Mouse (Mus musculus): ENCODE results near the gene Wipi2. TPM values are rescaled to one million over a fixed set of nuclear protein-coding genes. Genes with fewer than 3 reads are reported as not detected.

Wipi2 gene
- polyA plus RNA-seq, 1 experiment from 2014 or later = 73.4 TPM

GRCm38 (mm10) chr5:142713966-142714365 is 86.5 kb downstream of the Wipi2 start:
- 89% methylated on average over 10 of the region's 10 CpGs for WGBS
- H3K36me3 ChIP-seq = peaks cover 12% of the 10 kb centered on the region; the same call in 1 of the 2 replicates
- ATAC-seq (ENCODE audit: insufficient number of reproducible peaks, insufficient read depth, low FRiP score, low TSS enrichment) = no peak

GRCm38 (mm10) chr5:142715059-142715458 is 87.6 kb downstream of the Wipi2 start:
- H3K27me3 ChIP-seq = no peaks in the 10 kb centered on the region
- H3K36me3 ChIP-seq = peaks cover 12% of the 10 kb centered on the region; the same call in 1 of the 2 replicates
- WGBS = 85% methylated on average over 9 of the region's 9 CpGs
- ATAC-seq (ENCODE audit: insufficient number of reproducible peaks, insufficient read depth, low FRiP score, low TSS enrichment) = no peak
- H3K27ac ChIP-seq = no peak overlapping the region
- H3K4me2 ChIP-seq (replicated peaks) = no peak overlapping the region
- H3K4me3 ChIP-seq = no peak overlapping the region
- H3K9me3 ChIP-seq = no peaks in the 10 kb centered on the region
- H3K9ac ChIP-seq = no peak overlapping the region
- no peaks in the 10 kb centered on the region; the same call in 1 of the 2 replicates for H3K4me1 ChIP-seq

More at GRCm38 (mm10) chr5:142713966-142714365, 86.5 kb downstream of the Wipi2 start:
- Histone ChIP-seq H3K4me2 (replicated peaks) (no peak overlapping the region), H3K27me3 (no peaks in the 10 kb centered on the region), H3K4me1 (no peaks in the 10 kb centered on the region; the same call in 1 of the 2 replicates), H3K9ac (no peak overlapping the region), H3K4me3 (no peak overlapping the region), H3K9me3 (no peaks in the 10 kb centered on the region), H3K27ac (no peak overlapping the region)

GRCm38 (mm10) chr5:142716056-142716455 is 88.6 kb downstream of the Wipi2 start:
- H3K27me3 ChIP-seq = no peaks in the 10 kb centered on the region
- no peak overlapping the region for H3K27ac ChIP-seq
- peaks cover 12% of the 10 kb centered on the region; the same call in 1 of the 2 replicates for H3K36me3 ChIP-seq
- H3K4me2 ChIP-seq (replicated peaks) = no peak overlapping the region
- no peak for ATAC-seq (ENCODE audit: insufficient number of reproducible peaks, insufficient read depth, low FRiP score, low TSS enrichment)
- 78% methylated on average over 6 of the region's 6 CpGs for WGBS
- H3K9ac ChIP-seq = no peak overlapping the region
- H3K4me1 ChIP-seq = no peaks in the 10 kb centered on the region; the same call in 1 of the 2 replicates
- H3K4me3 ChIP-seq = no peak overlapping the region
- H3K9me3 ChIP-seq = no peaks in the 10 kb centered on the region

- H3K4me1 ChIP-seq = no peaks in the 10 kb centered on the region; the same call in 1 of the 2 replicates
- no peak for ATAC-seq (ENCODE audit: insufficient number of reproducible peaks, insufficient read depth, low FRiP score, low TSS enrichment)
- no peak overlapping the region for H3K4me2 ChIP-seq (replicated peaks)
- 21% methylated on average over 4 of the region's 4 CpGs for WGBS
- H3K9ac ChIP-seq = no peak overlapping the region
- no peaks in the 10 kb centered on the region for H3K9me3 ChIP-seq
- H3K36me3 ChIP-seq = peaks cover under 1% of the 10 kb centered on the region; the same call in 1 of the 2 replicates
- H3K4me3 ChIP-seq = no peak overlapping the region
- H3K27ac ChIP-seq = no peak overlapping the region
- H3K27me3 ChIP-seq = no peaks in the 10 kb centered on the region
Measured at GRCm38 (mm10) chr5:142718037-142718436, 90.5 kb downstream of the Wipi2 start.

- Histone ChIP-seq H3K27me3 (no peaks in the 10 kb centered on the region), H3K4me2 (replicated peaks) (no peak overlapping the region), H3K9me3 (no peaks in the 10 kb centered on the region), H3K9ac (no peak overlapping the region), H3K4me1 (no peaks in the 10 kb centered on the region; the same call in 1 of the 2 replicates), H3K4me3 (no peak overlapping the region), H3K27ac (no peak overlapping the region), H3K36me3 (no peaks in the 10 kb centered on the region; the same call in 1 of the 2 replicates)
- 47% methylated on average over 25 of the region's 25 CpGs for WGBS
- no peak for ATAC-seq (ENCODE audit: insufficient number of reproducible peaks, insufficient read depth, low FRiP score, low TSS enrichment)
Measured at GRCm38 (mm10) chr5:142718486-142718885, 91.0 kb downstream of the Wipi2 start.

- Histone ChIP-seq H3K4me2 (replicated peaks) (no peak overlapping the region), H3K27ac (no peak overlapping the region), H3K4me3 (no peak overlapping the region), H3K4me1 (peaks cover 3% of the 10 kb centered on the region), H3K9ac (no peak overlapping the region), H3K36me3 (no peaks in the 10 kb centered on the region; the same call in 1 of the 2 replicates), H3K9me3 (no peaks in the 10 kb centered on the region), H3K27me3 (no peaks in the 10 kb centered on the region)
- 90% methylated on average over 13 of the region's 13 CpGs for WGBS
- no peak for ATAC-seq (ENCODE audit: insufficient number of reproducible peaks, insufficient read depth, low FRiP score, low TSS enrichment)
Measured at GRCm38 (mm10) chr5:142719897-142720296, 92.4 kb downstream of the Wipi2 start.

Other genes starting within 250 kb of the Wipi2 start
- 7.0 and 8.4 TPM in 2 replicates for gene Foxk1, start 226.2 kb upstream of the Wipi2 start, polyA plus RNA-seq (2016; fragmentation: Nextera tagmentation; extraction: Ambion mirVana)
- 10.8 and 12.4 TPM in 2 replicates for gene Ap5z1, start 163.8 kb upstream of the Wipi2 start, polyA plus RNA-seq (2016; fragmentation: Nextera tagmentation; extraction: Ambion mirVana)
- 0.17 and 0.36 TPM in 2 replicates for gene Papolb, start 97.6 kb upstream of the Wipi2 start, polyA plus RNA-seq (2016; fragmentation: Nextera tagmentation; extraction: Ambion mirVana)
- 6.4 and 6.9 TPM in 2 replicates for gene Radil, start 76.6 kb upstream of the Wipi2 start, polyA plus RNA-seq (2016; fragmentation: Nextera tagmentation; extraction: Ambion mirVana)
- gene Mmd2, start 18.9 kb upstream of the Wipi2 start, polyA plus RNA-seq (2016; fragmentation: Nextera tagmentation; extraction: Ambion mirVana) = 5.1 and 6.0 TPM in 2 replicates
- 15.7 and 19.0 TPM in 2 replicates for gene Slc29a4, start 64.8 kb downstream of the Wipi2 start, polyA plus RNA-seq (2016; fragmentation: Nextera tagmentation; extraction: Ambion mirVana)
- 61.0 and 65.5 TPM in 2 replicates for gene Tnrc18, start 190.0 kb downstream of the Wipi2 start, polyA plus RNA-seq (2016; fragmentation: Nextera tagmentation; extraction: Ambion mirVana)